Mouse (Mus musculus) small intestine, adult 2 months (tissue): ENCODE measurements around the gene Sh3d21.

Experiments used
- CTCF ChIP-seq: fragments of 200-500 bp; IDR thresholded peaks from 2 replicates; pipeline ENCODE4 v1.5.1; 2012; ENCODE audit warnings: low read depth, mild to moderate bottlenecking, control low read depth, inconsistent platforms, low read length, moderate library complexity, mixed read lengths; ENCODE audit not compliant: insufficient replicate concordance, insufficient read length; ENCODE audit errors: extremely low read depth
- POLR2A ChIP-seq: fragments of 200-500 bp; IDR thresholded peaks from 2 replicates; pipeline ENCODE4 v1.6.1; 2012; ENCODE audit warnings: low read depth, mild to moderate bottlenecking, control low read depth, inconsistent platforms, low read length, moderate library complexity

GRCm38 (mm10) chr4:126137773-126138172, 25.5 kb downstream of the Sh3d21 start:
- TF ChIP-seq CTCF = no peak
- no peak for TF ChIP-seq POLR2A
